Mouse (Mus musculus) layer of hippocampus, adult 8-10 months (tissue): ENCODE results near the gene Tm7sf3. TPM values are rescaled to one million over a fixed set of nuclear protein-coding genes. Genes with fewer than 3 reads are reported as not detected.

Experiments
- DNase-seq, 2 experiments: peaks; one replicate each; pipeline ENCODE4 v3.0.0; 2022; ENCODE audit warnings: low spot score in 2 of 2
- total RNA-seq, 4 experiments: library from RNA; stranded (reverse); gene quantifications; 2 replicates each; pipeline ENCODE4 v1.2.4; 2022

Tm7sf3 gene
- total RNA-seq: 10 to 100 TPM; 37.8 to 44.7 (median 42.7) TPM

DNA sequence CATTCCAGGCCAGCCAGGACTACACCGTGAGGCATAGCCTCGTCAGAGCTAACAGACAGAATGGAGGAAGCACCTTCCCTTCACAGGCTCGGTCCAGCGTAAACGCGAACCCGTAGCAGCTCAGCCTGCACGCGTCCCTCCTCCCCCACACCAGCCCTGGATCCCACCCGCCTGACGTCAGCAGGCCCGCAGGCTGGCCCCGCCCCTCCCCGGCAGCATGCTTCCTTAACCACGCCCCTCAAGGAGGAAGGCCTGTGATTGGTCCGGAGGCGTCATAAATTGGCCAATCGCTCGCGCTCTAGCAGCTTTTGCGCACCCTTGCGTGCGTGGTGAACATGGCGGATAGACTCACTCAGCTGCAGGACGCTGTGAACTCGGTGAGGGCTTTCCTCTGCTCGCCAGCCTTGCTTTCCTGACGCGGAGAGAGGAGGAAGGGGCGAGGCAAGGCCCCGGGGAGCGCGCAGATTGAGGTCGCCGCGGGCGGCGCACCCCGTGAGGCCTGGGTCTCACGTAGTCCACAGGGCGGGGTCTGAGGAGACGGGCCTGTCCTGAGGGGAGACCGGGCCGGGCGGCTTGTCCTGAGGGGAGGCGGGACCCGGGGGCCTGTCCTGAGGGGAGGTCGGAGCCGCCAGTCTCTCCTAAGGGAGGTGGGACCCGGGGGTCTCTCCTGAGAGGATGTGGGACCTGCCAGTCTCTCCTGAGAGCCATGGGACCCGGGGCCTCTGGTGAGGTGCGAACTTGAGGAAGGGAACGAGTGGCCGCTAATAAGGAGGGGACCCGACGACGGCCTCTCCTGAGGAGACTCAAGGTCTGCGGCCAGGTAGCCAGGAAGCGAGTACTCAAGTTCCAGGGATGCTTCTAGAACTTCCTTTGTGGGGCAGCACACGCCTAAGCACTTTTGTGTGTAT is at the start of gene Tm7sf3, which contains the start of gene Med21:
Tm7sf3 (minus strand) TSS at position 549 of the 908 bp plus-strand sequence.
Med21 (plus strand) TSS at position 272 of the 908 bp plus-strand sequence.
- DNase-seq: peak; percentile 97

DNA sequence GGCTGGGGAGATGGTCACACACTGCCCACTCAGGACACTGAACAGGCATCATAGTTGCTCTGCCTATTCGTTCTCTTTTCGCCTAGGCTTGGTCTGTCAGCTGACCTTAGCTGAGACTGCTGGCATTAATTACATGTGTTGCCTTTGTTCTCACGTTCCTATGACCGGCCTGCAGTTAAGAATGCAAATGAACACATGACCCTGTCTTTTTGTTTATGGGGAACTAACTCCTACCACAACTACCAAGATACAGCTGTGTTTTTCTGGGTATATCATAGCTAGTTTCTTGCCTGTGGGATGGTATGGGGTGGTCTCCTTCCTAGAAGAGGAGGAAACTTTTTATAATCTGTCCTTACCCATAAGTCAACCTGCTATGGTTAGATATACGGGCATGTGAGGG is 46.2 kb upstream of the Tm7sf3 start:
- no peak for DNase-seq

DNA sequence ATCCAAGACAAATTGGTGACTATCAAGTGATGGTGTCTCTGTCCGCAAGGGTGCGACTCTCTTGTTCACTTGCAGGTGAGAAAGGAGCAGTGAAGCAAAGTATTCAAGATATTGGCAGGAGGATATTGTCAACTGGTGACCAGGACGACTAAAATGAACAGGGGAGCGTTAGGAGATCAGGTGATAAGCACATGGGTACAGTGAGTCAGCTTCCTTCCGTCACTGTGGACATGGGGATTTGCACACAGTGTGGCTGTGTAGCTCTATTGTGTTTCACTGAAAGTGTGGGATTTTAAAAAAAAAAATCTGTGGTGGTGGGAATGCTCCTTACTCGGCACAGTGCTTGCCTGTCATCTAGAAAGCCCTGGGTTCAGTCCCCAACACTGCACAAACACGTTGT is 45.4 kb upstream of the Tm7sf3 start:
- no peak for DNase-seq

DNA sequence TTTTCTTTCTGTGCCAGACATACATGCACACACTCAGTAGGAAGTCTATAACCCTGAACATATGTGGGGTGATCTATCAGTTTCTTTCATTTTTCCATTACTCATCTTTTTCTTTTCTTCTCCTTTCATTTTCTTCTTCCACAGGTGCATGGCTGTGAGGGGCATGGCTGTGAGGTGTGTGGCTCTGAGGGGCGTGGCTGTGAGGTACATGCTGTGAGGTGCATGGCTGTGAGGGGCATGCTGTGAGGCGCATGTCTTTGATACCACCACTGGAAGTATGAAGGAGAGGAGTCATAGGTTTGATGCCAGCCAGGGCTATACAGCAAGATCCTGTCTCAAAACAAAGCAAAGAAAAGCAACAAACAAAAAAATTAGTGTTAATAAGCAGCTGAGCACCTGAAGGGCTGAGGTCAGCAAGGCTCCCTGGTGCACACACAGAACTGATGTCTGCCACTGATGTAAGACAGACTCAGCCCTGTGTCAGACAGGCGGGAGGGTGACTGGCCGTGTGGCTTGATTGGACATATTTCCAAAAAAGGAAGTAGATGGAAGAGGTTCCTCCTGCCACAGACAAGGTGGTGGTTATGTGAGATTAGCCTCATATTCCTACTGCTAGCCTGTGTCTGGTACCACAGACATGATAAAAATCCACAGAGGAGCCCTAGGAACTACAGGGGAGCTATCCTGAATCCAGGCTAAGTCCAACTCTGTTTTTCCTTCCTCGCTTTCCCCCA is 44.0 kb upstream of the Tm7sf3 start:
- DNase-seq: no peak

DNA sequence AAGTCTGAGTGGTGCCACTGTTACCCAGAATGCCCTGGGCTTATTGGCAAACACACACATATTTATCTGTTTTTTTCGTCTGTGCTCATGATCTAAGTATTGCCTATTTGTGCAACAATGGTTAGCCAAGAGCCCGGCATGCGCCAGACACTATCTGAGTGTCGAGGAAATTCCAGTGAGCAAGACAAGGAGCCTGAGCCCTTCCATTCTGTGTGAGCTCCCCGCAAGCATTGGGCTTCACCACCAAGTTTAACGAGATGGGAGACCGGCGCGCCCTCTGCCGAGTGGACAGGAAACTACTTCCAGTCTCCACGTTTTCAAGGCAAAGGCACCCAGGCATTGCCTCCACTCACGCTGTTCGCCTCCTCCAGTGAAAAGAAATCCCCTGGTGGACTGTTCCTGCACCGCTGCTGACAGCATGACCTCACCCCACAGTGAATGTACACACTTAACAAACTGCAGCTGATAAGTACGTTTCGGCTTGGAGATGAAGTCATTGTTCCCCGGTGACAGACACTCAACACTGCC is 43.2 kb upstream of the Tm7sf3 start:
- peak in 1 of 2 experiments; percentile 23 for DNase-seq

DNA sequence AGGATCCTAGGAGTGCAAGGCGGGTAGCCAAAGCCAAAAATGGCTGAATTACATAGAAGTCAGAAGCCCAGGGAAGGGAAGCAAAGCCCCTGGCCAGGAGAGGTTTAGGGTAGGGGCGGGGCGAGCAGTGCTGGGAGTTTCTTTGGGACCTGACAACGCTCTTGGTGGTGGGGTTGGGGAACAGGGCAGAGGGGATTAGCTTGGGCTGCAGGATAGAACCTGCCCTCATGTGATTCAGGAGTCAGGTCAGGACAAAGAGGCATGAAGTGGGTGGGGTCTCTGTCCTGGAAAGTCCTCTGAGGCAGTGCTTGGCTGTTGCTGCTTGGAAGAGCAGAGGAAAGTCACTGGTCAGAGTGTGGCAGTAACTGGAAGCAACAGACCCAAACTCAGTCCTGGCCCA is 41.3 kb upstream of the Tm7sf3 start:
- DNase-seq: no peak

DNA sequence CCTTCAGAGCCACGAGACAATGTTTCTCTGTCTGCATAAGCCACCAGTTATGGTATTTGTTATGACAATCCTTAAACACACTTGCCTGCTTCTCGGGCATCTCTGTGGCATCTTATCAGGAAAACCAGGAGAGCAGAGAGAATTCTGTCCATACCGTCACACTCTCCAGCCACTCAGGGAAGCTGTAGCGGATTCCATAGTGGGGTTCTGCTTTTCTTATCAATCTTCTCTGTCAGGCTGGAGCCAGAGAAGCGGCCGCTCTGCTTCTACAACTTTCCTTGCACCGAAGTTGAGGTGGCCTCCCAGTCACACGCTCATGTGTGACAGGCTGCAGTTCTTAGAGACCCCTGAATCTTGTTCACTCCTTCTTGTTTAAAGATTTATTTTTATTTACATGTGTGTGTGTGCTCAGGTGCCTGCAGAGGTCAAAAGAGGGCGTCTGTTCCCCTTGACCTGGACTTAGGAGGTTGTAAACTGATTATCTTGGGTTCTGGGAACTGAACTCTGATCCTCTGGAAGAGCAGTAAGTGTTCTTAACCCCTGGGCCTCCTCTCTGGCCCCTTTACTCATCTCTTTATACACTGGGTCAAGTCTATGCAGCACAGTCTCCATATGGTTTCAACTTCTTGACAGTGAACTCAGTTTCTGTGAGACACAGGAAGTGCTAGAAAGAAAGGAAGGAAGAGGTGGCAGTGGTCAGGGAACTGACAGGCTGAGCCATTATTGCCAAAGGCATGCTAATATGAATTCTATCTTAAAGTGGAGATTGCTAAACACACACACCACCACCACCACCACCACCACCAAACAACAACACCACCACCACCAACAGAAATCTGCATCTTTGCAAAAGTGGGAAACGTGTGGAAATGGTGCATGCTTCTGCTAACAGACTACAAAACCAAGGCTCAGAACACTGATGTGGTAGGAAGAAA is 35.8 kb upstream of the Tm7sf3 start:
- DNase-seq: no peak

DNA sequence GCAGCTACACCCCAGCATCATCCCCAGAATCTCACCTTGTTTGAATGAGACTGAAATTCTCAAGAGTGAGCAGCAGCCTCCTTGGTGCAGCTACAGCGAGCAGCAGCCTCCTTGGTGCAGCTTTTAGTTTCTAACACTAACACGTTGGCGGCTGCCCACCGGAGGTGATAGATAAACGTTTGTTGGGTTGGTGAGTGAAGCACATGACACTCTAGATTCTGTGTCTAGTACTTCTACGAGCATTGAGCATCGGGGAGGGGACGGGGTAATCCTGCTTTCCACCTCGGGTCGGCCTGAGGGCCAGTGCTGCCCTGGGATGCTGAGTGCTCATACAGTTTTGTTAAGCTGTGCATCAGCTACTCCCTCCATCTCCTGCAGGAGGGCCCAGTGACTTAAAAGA is 34.3 kb upstream of the Tm7sf3 start:
- no peak for DNase-seq

DNA sequence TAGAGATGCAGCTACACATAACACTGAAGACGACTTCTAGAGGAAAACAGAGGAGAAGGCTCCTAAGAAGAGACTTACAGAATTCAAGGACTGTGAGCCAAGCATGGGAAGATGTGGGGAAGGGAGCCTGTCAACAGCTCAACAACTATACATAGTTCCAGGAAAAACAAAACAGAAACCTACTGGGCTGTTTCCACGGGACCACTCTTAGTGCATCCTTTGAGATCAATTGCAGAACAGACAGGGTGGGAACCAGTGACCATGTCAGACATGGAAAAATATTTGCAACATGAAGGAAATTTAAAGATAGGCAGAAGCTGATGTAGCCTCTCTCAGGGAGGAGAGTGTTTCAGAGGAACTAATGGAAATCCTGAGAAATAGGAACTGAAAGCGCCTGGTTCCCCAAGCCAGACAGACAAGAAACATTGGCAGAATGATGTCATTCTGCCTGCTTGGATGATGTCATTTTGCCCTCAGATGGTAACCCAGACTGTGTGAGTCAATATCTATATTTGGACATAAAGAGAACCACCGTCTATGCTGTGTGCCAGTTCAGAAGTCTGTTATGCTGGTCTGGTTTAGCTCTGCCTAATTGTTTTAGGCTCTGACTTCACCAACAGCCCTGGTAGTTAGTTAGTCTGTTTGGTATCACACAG is 32.4 kb upstream of the Tm7sf3 start:
- no peak for DNase-seq

DNA sequence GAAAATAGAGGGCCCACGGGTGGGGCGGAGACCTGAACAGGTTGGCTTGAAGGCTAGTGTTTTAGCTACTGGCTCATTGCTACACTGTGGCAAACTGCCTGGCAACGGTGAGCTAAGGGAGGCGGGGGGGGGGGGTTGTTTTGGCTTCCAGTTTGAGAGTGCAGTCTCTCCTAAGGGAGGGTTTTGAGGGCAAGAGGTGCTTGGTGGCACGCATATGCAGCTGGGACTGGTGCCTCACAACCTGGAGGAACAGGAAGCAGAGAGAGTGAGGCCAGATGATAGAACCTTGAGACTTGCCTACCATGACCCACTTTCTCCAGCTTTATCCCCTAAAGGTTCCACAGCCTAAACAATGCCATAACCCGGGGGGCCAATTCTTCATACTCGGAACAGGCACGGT is 31.8 kb upstream of the Tm7sf3 start:
- no peak for DNase-seq

DNA sequence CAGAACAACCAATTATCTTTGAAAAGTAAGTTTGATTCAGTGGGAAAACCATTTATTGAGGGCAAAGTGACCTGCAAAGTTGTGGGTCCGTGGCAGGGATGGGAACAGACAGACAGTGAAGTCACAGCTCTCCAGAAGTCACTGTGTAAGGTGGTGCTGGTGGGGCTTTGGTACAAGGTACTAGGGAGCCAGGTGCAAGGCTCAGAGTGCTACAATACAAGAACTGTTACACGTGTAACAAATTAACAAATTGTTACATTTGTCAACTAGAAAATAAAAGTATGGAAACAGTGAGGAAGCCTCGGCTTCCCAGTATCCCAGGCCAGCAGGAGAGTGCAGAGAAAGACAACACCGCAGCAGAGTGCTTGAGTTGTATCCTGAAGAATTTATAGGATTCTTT is 31.1 kb upstream of the Tm7sf3 start:
- no peak for DNase-seq

DNA sequence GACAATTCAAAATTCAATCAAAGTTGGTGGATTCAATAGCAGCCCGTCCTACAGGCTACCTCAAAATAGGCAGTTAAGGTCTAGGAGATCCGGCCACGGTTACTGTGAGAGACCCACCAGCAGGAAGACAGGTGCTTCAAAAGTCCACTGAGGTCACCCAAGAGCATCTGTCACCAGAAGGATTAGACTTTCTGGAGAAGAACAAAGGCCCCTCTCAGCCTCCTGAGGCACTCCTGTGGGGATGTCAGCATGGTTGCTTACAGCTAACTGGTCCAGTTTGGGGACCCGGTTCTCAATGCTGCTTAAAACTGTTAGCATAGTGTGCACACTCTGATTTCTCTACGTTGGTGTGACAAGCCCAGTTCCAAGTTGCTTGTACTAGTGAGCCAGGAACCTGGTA is 29.5 kb upstream of the Tm7sf3 start:
- no peak for DNase-seq

DNA sequence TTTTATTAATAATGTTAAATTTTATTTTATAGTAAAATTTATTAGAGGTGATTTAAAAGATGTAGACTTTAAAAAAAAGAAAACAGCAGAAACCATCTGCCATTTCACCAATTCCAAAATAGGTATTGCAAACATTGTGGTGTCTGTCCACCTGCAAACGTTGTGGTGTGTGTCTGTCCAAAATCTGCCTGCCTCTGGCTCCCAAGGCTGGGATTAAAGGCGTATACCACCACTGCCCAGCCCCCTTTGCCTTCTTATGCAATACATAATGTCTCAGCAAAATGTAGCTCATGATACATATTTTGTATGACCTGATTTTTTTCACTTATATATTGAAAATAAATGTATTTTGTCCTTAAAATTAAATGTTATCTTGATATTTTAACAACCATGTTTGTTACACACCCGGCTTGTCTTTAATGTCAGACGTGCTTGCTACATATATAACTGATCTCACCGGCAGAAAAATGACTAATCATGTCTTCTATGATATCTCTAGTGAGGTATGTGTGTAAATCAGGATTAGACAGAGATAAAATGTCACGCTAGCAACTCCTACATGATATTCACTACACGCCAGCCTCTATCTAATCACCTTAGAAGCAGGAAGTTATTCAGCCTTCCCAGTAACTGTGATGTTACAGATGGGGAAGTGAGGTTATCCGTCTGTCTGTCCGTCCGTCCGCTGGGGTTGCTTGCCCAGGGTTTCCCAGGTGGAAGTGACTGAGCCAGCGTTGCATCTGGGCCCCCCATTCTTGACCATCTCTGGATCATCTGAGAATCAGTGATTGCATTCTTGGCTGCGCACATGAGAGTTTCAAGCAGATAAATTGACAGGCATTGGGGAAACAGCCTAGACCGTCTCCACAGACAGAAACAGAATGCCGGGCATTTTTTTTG is 28.6 kb upstream of the Tm7sf3 start:
- no peak for DNase-seq

DNA sequence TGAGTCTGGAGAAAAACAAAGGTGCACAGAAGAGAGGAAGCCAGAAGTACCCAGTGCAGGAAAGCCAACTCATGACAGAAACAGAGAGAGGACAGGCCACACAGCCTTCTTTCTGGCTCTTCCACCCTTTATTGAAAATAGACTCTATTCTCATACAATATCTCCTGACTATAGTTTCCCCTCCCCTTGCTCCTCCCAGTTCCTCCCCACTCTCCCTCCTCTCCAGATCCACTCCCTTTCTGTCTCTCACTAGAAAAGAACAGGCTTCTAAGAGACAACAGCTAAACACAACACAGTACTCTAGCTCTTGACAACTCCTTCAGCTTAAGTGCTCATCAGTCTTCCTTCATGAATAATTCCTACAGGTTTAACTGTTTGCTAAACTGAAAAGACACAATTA is 26.0 kb upstream of the Tm7sf3 start:
- no peak for DNase-seq

DNA sequence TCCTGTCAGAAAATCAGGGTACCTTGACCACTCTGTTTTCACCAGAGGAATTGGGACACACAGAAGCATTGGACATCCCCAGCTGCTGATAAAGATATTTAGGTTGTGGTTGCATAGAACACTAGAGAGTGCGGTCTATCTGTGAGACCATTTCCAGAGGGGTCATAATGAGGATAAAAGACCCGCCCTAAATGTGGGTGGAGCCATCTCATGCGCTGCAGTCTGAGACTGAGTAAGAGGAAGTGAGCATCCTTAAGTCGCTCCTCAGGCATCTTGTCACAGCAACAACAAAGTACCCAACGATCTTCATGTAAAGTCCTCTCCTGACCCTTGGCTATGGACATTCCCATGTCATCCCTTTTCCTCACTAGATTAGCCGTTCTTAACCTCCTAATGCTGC is 24.2 kb upstream of the Tm7sf3 start:
- DNase-seq: no peak

DNA sequence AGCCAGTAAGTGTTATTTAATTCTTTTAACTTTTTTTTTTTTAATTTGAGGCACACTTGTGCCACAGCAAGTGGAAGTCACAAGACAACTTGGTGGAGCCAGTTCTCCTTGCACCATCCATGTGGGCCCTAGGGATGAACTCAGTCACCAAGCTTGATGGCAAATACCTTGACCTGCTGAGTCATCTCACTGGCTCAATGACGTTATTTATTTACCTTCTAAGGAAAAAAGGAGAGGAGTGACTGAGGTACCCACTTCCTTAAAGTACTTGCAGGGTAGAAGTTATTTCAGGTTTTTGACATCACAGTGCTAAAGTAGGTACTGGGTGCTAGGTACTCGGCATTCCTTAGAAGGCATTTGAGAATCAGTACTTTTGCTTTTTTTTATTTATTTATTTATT is 22.8 kb upstream of the Tm7sf3 start:
- no peak for DNase-seq

DNA sequence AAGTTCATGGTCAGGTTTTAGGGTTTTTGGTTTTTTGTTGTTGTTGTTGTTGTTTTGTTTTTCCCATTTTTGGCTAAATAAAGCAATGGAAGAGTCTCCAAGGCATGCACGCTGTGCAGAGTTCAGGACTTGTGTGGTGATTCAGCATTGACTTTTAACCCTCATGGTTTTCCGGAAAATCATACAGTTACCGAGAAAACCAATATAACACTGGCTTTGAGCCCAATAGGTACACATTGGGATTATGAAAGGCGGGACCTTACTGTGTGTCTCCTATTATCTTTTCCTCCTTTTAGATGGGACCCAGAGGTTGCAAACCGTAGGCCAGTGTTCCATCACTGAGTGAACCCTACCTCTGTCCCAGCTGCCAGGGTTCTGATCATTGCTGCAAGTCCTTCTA is 22.3 kb upstream of the Tm7sf3 start:
- DNase-seq: no peak

DNA sequence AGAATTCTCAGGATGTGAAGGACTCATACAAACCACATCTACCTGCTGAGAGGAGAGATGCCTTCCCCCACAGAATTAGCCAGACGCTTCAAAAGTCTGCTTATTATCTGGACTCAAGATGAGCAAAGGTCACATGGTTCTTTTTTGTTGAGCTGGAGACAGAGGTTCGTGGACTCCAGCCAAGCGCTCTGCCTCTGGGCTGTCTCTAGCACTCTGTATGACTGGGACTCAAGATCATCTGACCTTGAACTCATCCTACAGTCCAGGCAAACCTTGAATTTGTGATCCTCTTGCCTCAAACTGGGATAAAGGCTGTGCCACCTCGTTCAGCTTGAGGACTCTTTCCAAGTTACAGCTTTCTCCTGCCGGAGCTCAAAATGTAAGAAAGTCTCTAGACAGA is 21.5 kb upstream of the Tm7sf3 start:
- DNase-seq: no peak

DNA sequence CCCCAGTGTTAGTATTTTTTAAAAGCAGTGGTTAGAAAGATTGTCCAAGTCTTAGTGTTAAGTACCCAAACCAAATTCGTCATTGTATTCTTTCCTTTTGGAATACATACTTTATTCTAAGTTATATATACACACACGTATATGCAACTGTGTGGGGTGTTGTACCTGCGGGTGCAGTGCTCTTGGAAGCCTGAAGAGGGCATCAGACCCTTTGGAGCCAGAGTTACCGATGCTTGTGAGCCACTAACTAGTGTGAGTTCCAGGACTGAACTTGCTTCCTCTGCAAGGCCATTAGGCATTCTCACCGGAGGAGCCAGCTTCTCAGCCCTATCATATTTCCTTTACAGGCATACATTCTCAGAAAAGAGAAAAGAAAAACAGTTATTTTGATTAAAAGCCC is 20.1 kb upstream of the Tm7sf3 start:
- peak in 1 of 2 experiments; percentile 31 for DNase-seq

DNA sequence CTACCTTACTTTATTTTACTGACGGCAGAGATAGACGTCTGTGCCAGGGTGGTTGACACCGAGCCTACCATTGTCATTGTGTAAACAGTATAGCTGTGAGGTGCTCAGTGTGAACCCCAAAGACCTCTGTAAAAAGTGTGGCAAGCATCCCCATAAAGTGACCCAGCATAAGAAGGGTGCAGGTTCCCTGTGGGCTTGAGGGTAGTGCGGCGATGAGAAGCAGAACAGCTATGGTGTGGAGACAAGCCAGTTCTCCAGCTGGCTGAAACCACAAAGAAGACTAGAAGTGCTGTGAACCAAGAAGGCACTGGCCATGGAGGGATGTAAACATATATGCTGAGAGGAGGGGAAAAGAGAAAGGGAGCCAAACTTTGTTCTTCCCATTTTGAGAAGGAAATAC is 19.0 kb upstream of the Tm7sf3 start:
- DNase-seq: no peak
